In the genomic region with DNA sequence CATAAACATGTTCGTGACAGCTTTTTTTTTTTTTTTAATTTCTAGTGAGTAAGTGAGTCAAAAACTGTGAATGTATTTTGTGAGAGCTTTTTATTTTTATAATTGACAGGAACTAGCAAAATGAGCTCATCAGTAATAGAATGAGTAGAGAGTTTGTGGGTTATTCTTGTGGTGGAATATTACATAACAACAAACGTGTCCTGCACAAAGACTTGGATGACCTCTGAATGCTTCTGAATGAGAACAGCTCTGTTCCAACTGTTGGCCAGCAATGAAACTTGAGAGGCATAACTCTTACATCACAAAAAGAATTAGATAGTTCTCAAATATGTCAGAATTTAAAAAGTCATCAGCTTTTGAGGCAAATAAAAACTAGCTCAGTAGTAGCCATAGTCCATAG, we compare ENCODE assay signal across 22 mouse cellular contexts. TPM values are rescaled to one million over a fixed set of nuclear protein-coding genes. Genes with fewer than 3 reads are reported as not detected.
DNase-seq lines count a peak whose midpoint lies in the region; ATAC-seq lines count a peak whose summit lies in the region.
"Had no signal": no experiment of that assay in that cellular context is flagged by ENCODE, and none has a peak within 500 bp of the region (broad histone marks: within the 10 kb centered on the region; RNA-seq: fewer than 3 reads in every experiment).

No protein-coding gene starts in this region.

- no peaks in the 10 kb centered on the region for H3K9me3 ChIP-seq in heart, embryonic 12.5 days (replicated peaks)
- H3K9me3 ChIP-seq: embryonic facial prominence, embryonic 10.5 days; embryonic facial prominence, embryonic 12.5 days; forebrain, embryonic 13.5 days; forebrain, embryonic 15.5 days had no signal

- no peak overlapping the region for H3K9ac ChIP-seq in heart, embryonic 12.5 days
- H3K9ac ChIP-seq: embryonic facial prominence, embryonic 12.5 days; forebrain, embryonic 13.5 days; forebrain, embryonic 15.5 days; forebrain, postnatal 0 days had no signal

- 81% methylated on average over 2 of the region's 2 CpGs for WGBS in heart, embryonic 12.5 days

- DNase-seq in 3T3-L1 (ENCODE audit: low read depth, low spot score): peak; percentile 21
- peak; percentile 19 for DNase-seq in adipocyte (ENCODE audit: low spot score)
- peak; percentile 4 for DNase-seq in skeletal muscle tissue, adult 2 months (ENCODE audit: low read depth, low spot score)
- no peak for DNase-seq in gastrocnemius, postnatal 10 days
- DNase-seq: adrenal gland, adult 2 months; adrenal gland, postnatal 10 days; adrenal gland, postnatal 36 days; cerebellum, adult 11-12 months; cerebellum, adult 2 months; cerebellum, adult 9-10 months; cerebellum, postnatal 10 days; cerebellum, postnatal 25 days; forebrain, postnatal 0 days had no signal

- H3K4me3 ChIP-seq in heart, embryonic 12.5 days: no peak overlapping the region
- H3K4me3 ChIP-seq: embryonic facial prominence, embryonic 10.5 days; embryonic facial prominence, embryonic 12.5 days; forebrain, embryonic 13.5 days; forebrain, embryonic 15.5 days had no signal

- no peaks in the 10 kb centered on the region for H3K4me1 ChIP-seq in heart, embryonic 12.5 days (replicated peaks)
- H3K4me1 ChIP-seq: embryonic facial prominence, embryonic 12.5 days; forebrain, embryonic 15.5 days had no signal

- H3K27me3 ChIP-seq in heart, embryonic 12.5 days (replicated peaks): no peaks in the 10 kb centered on the region
- H3K27me3 ChIP-seq: embryonic facial prominence, embryonic 12.5 days; forebrain, embryonic 13.5 days; forebrain, embryonic 15.5 days; Patski had no signal

- no peak for ATAC-seq in heart, embryonic 12.5 days (ENCODE audit: insufficient number of reproducible peaks, low FRiP score)
- ATAC-seq: activated CD4-positive, CD25-positive, alpha-beta regulatory T cell, adult 4 months; forebrain, embryonic 13.5 days; forebrain, embryonic 15.5 days; forebrain, postnatal 0 days; Patski had no signal

- H3K36me3 ChIP-seq in heart, embryonic 12.5 days: no peaks in the 10 kb centered on the region
- H3K36me3 ChIP-seq: embryonic facial prominence, embryonic 10.5 days; embryonic facial prominence, embryonic 12.5 days; forebrain, embryonic 15.5 days had no signal

- H3K27ac ChIP-seq in heart, embryonic 12.5 days (ENCODE audit: poor library complexity, severe bottlenecking): no peak overlapping the region
- H3K27ac ChIP-seq: embryonic facial prominence, embryonic 10.5 days; embryonic facial prominence, embryonic 12.5 days; forebrain, embryonic 13.5 days; forebrain, embryonic 15.5 days had no signal

- no peak overlapping the region for H3K4me2 ChIP-seq in heart, embryonic 12.5 days
- H3K4me2 ChIP-seq: embryonic facial prominence, embryonic 12.5 days; forebrain, embryonic 13.5 days; forebrain, embryonic 15.5 days had no signal

RNA-seq across cellular contexts. Expression of a gene that starts 40.7 kb away (rescaled TPM):
- polyA plus RNA-seq in heart, embryonic 12.5 days (2016; fragmentation: Nextera tagmentation; extraction: Ambion mirVana): 0.81 and 1.6 TPM in 2 replicates
- total RNA-seq in gastrocnemius, postnatal 10 days (2021): 1 to 10 TPM; 6.9 to 7.6 TPM
- total RNA-seq: MEL had no signal
- polyA plus RNA-seq: activated CD4-positive, CD25-positive, alpha-beta regulatory T cell, adult 4 months; C2C12 had no signal
